In genomic region chr11:98829091-98829775, GRCm38 (mm10) we compare ENCODE assay signal across 8 mouse cellular contexts. TPM values are rescaled to one million over a fixed set of nuclear protein-coding genes. Genes with fewer than 3 reads are reported as not detected.
DNase-seq lines count a peak whose midpoint lies in the region; ATAC-seq lines count a peak whose summit lies in the region.
"Had no signal": no experiment of that assay in that cellular context is flagged by ENCODE, and none has a peak within 500 bp of the region (broad histone marks: within the 10 kb centered on the region; RNA-seq: fewer than 3 reads in every experiment).

No protein-coding gene starts in this region.

- no peak overlapping the region for H3K4me2 ChIP-seq in limb, embryonic 15.5 days
- H3K4me2 ChIP-seq: heart, embryonic 13.5 days had no signal

- 75% methylated on average over 12 of the region's 12 CpGs for WGBS in limb, embryonic 15.5 days
- 80% methylated on average over 12 of the region's 12 CpGs for WGBS in limb, embryonic 10.5 days

- no peak overlapping the region for H3K27ac ChIP-seq in limb, embryonic 15.5 days
- H3K27ac ChIP-seq in limb, embryonic 10.5 days: no peak overlapping the region
- H3K27ac ChIP-seq: heart, embryonic 13.5 days had no signal

- H3K9ac ChIP-seq in limb, embryonic 15.5 days: no peak overlapping the region
- H3K9ac ChIP-seq: heart, embryonic 13.5 days had no signal

- H3K4me1 ChIP-seq in limb, embryonic 15.5 days: no peaks in the 10 kb centered on the region
- no peaks in the 10 kb centered on the region for H3K4me1 ChIP-seq in limb, embryonic 10.5 days
- H3K4me1 ChIP-seq: heart, embryonic 13.5 days had no signal

- no peaks in the 10 kb centered on the region for H3K27me3 ChIP-seq in limb, embryonic 15.5 days
- no peaks in the 10 kb centered on the region for H3K27me3 ChIP-seq in limb, embryonic 10.5 days (ENCODE audit: low read depth, poor library complexity, severe bottlenecking)
- H3K27me3 ChIP-seq: heart, embryonic 13.5 days had no signal

- DNase-seq in limb, embryonic 10.5 days (ENCODE audit: low spot score): no peak
- peak; percentile 67 for DNase-seq in R1 (ENCODE audit: low read depth, low spot score)
- DNase-seq in left cerebral cortex, adult 8-10 months (ENCODE audit: low spot score in 2 of 2): no peak
- DNase-seq in ovary, postnatal 36 days (ENCODE audit: low spot score): no peak

- no peak overlapping the region for H3K4me3 ChIP-seq in limb, embryonic 15.5 days
- H3K4me3 ChIP-seq in limb, embryonic 10.5 days: no peak overlapping the region
- H3K4me3 ChIP-seq: heart, embryonic 13.5 days had no signal

- ATAC-seq in limb, embryonic 15.5 days (ENCODE audit: insufficient number of reproducible peaks, low FRiP score, low TSS enrichment, low read depth): 0 out of 2 replicates have a peak, but pooled peaks have one; percentile 7
- ATAC-seq in common myeloid progenitor, adult 5-6 weeks (replicated peaks; ENCODE audit: low read depth, poor library complexity, severe bottlenecking): peak; percentile 86
- peak; percentile 67 for ATAC-seq in megakaryocyte progenitor cell, adult 5-6 weeks (replicated peaks; ENCODE audit: poor library complexity)

- no peaks in the 10 kb centered on the region for H3K9me3 ChIP-seq in limb, embryonic 15.5 days
- no peaks in the 10 kb centered on the region for H3K9me3 ChIP-seq in limb, embryonic 10.5 days (replicated peaks)
- H3K9me3 ChIP-seq: heart, embryonic 13.5 days had no signal

- H3K36me3 ChIP-seq in limb, embryonic 15.5 days: peaks cover 84% of the 10 kb centered on the region
- peaks cover 100% of the 10 kb centered on the region for H3K36me3 ChIP-seq in limb, embryonic 10.5 days

RNA-seq across cellular contexts. Expression of gene Rapgefl1, which starts 7.4 kb away (rescaled TPM):
- polyA plus RNA-seq in limb, embryonic 15.5 days (2015; fragmentation: Nextera tagmentation; extraction: Ambion mirVana): 11.1 TPM in 2 replicates
- polyA plus RNA-seq in limb, embryonic 10.5 days (2016; fragmentation: Nextera tagmentation; extraction: Ambion mirVana): 1.4 and 1.9 TPM in 2 replicates
- total RNA-seq in common myeloid progenitor, adult 5-6 weeks (2017): 0.53 and 0.64 TPM in 2 replicates
- total RNA-seq in megakaryocyte progenitor cell, adult 5-6 weeks (2015): 0.24 and 1.8 TPM in 2 replicates
- total RNA-seq in megakaryocyte progenitor cell, adult 5-6 weeks (2017): not detected in 2 replicates
- total RNA-seq in left cerebral cortex, adult 8-10 months (2022): 100 to 1,000 TPM; 130 to 140 (median 139) TPM

RNA-seq across cellular contexts. Expression of gene Casc3, which starts 24.5 kb away (rescaled TPM):
- polyA plus RNA-seq in limb, embryonic 15.5 days (2015; fragmentation: Nextera tagmentation; extraction: Ambion mirVana): 30.0 and 32.5 TPM in 2 replicates
- 46.7 and 51.9 TPM in 2 replicates for polyA plus RNA-seq in limb, embryonic 10.5 days (2016; fragmentation: Nextera tagmentation; extraction: Ambion mirVana)
- 39.5 and 46.5 TPM in 2 replicates for total RNA-seq in common myeloid progenitor, adult 5-6 weeks (2017)
- 38.3 and 39.0 TPM in 2 replicates for total RNA-seq in megakaryocyte progenitor cell, adult 5-6 weeks (2015)
- total RNA-seq in megakaryocyte progenitor cell, adult 5-6 weeks (2017): 18.3 and 31.7 TPM in 2 replicates
- total RNA-seq in left cerebral cortex, adult 8-10 months (2022): 10 to 100 TPM; 53.6 to 57.8 (median 54.1) TPM

RNA-seq across cellular contexts. Expression of gene Msl1, which starts 33.9 kb away (rescaled TPM):
- 22.9 and 25.8 TPM in 2 replicates for polyA plus RNA-seq in limb, embryonic 15.5 days (2015; fragmentation: Nextera tagmentation; extraction: Ambion mirVana)
- 22.8 and 25.0 TPM in 2 replicates for polyA plus RNA-seq in limb, embryonic 10.5 days (2016; fragmentation: Nextera tagmentation; extraction: Ambion mirVana)
- 72.8 and 88.2 TPM in 2 replicates for total RNA-seq in common myeloid progenitor, adult 5-6 weeks (2017)
- 60.8 and 62.0 TPM in 2 replicates for total RNA-seq in megakaryocyte progenitor cell, adult 5-6 weeks (2015)
- 76.3 and 99.9 TPM in 2 replicates for total RNA-seq in megakaryocyte progenitor cell, adult 5-6 weeks (2017)
- 100 to 1,000 TPM; 167 to 198 (median 186) TPM for total RNA-seq in left cerebral cortex, adult 8-10 months (2022)

RNA-seq across cellular contexts. Expression of gene Wipf2, which starts 34.2 kb away (rescaled TPM):
- polyA plus RNA-seq in limb, embryonic 15.5 days (2015; fragmentation: Nextera tagmentation; extraction: Ambion mirVana): 4.1 and 4.2 TPM in 2 replicates
- 5.4 and 6.2 TPM in 2 replicates for polyA plus RNA-seq in limb, embryonic 10.5 days (2016; fragmentation: Nextera tagmentation; extraction: Ambion mirVana)
- total RNA-seq in common myeloid progenitor, adult 5-6 weeks (2017): 4.6 and 6.4 TPM in 2 replicates
- total RNA-seq in megakaryocyte progenitor cell, adult 5-6 weeks (2015): 15.0 and 17.1 TPM in 2 replicates
- 3.0 and 3.6 TPM in 2 replicates for total RNA-seq in megakaryocyte progenitor cell, adult 5-6 weeks (2017)
- total RNA-seq in left cerebral cortex, adult 8-10 months (2022): 10 to 100 TPM; 74.0 to 84.5 (median 81.5) TPM

RNA-seq across cellular contexts. Expression of gene Nr1d1, which starts 54.1 kb away (rescaled TPM):
- polyA plus RNA-seq in limb, embryonic 15.5 days (2015; fragmentation: Nextera tagmentation; extraction: Ambion mirVana): 1.2 TPM in 2 replicates
- polyA plus RNA-seq in limb, embryonic 10.5 days (2016; fragmentation: Nextera tagmentation; extraction: Ambion mirVana): 1.2 and 1.5 TPM in 2 replicates
- 0.58 and 1.6 TPM in 2 replicates for total RNA-seq in common myeloid progenitor, adult 5-6 weeks (2017)
- 3.3 and 3.5 TPM in 2 replicates for total RNA-seq in megakaryocyte progenitor cell, adult 5-6 weeks (2015)
- 0.47 and 0.87 TPM in 2 replicates for total RNA-seq in megakaryocyte progenitor cell, adult 5-6 weeks (2017)
- total RNA-seq in left cerebral cortex, adult 8-10 months (2022): 100 to 1,000 TPM; 137 to 177 (median 145) TPM

Comparison
In these comparisons a context has a peak if more than half of its experiments do, and no peak if none do; other contexts are left out.
1. ATAC-seq: peak in every context shown above with its lines; median percentile 86 in common myeloid progenitor, adult 5-6 weeks; 67 in megakaryocyte progenitor cell, adult 5-6 weeks; 7 in limb, embryonic 15.5 days.
2. RNA of gene Rapgefl1, which starts 7.4 kb away (total RNA-seq): 130 to 140 TPM in left cerebral cortex, adult 8-10 months; 0.24 to 1.8 TPM in megakaryocyte progenitor cell, adult 5-6 weeks and 0.53 to 0.64 TPM in common myeloid progenitor, adult 5-6 weeks; every median in the first group is over 10 times any median in the second.